ENCODE assay signal across 7 mouse cellular contexts in genomic region chr11:65788154-65788553, GRCm38 (mm10). TPM values are rescaled to one million over a fixed set of nuclear protein-coding genes. Genes with fewer than 3 reads are reported as not detected.
DNase-seq lines count a peak whose midpoint lies in the region; ATAC-seq lines count a peak whose summit lies in the region.

TSS of gene Map2k4 (minus strand) at chr11:65788297.

- H3K4me2 ChIP-seq in embryonic facial prominence, embryonic 11.5 days (ENCODE audit: low read depth, low read length): peak within 1 kb of the TSS; percentile 71
- H3K4me2 ChIP-seq in limb, embryonic 11.5 days (ENCODE audit: low read depth, severe bottlenecking): peak within 1 kb of the TSS; percentile 51
- peak within 1 kb of the TSS; percentile 77 for H3K4me2 ChIP-seq in midbrain, embryonic 14.5 days (ENCODE audit: low read length)

- peak within 1 kb of the TSS; percentile 98 for H3K4me3 ChIP-seq in embryonic facial prominence, embryonic 11.5 days (ENCODE audit: low read depth, low read length)
- peak within 1 kb of the TSS; percentile 87 for H3K4me3 ChIP-seq in limb, embryonic 11.5 days (ENCODE audit: low read depth, low read length)
- peak within 1 kb of the TSS; percentile 95 for H3K4me3 ChIP-seq in midbrain, embryonic 14.5 days (replicated peaks; ENCODE audit: low read depth, low read length)

- peak; percentile 99 for ATAC-seq in embryonic facial prominence, embryonic 11.5 days (replicated peaks; ENCODE audit: insufficient number of reproducible peaks, low FRiP score, low TSS enrichment, low read depth)
- ATAC-seq in limb, embryonic 11.5 days (ENCODE audit: insufficient number of reproducible peaks, low FRiP score, low TSS enrichment, low read depth): peak; percentile 98
- ATAC-seq in midbrain, embryonic 14.5 days (ENCODE audit: low FRiP score, low TSS enrichment): peak; percentile 99

- peak; percentile 97 for DNase-seq in adrenal gland, postnatal 10 days
- peak; percentile 94 for DNase-seq in embryonic facial prominence, embryonic 11.5 days (ENCODE audit: low spot score)
- DNase-seq in heart, adult 11 months: peak; percentile 99
- DNase-seq in kidney, adult 18-20 months: peak; percentile 94
- peak; percentile 96 for DNase-seq in limb, embryonic 11.5 days (ENCODE audit: low spot score)
- DNase-seq in midbrain, embryonic 14.5 days: peak; percentile 96
- DNase-seq in spleen, adult 18-20 months: peak; percentile 91 to 92

- no peaks in the 10 kb centered on the region for H3K9me3 ChIP-seq in embryonic facial prominence, embryonic 11.5 days (replicated peaks; ENCODE audit: control insufficient read depth, low read length)
- H3K9me3 ChIP-seq in limb, embryonic 11.5 days (ENCODE audit: control insufficient read depth, low read length): no peaks in the 10 kb centered on the region
- no peaks in the 10 kb centered on the region for H3K9me3 ChIP-seq in midbrain, embryonic 14.5 days (ENCODE audit: control insufficient read depth, low read length)

- no peaks in the 10 kb centered on the region for H3K36me3 ChIP-seq in embryonic facial prominence, embryonic 11.5 days (replicated peaks; ENCODE audit: control insufficient read depth, insufficient read depth, low read depth, low read length)
- no peaks in the 10 kb centered on the region for H3K36me3 ChIP-seq in limb, embryonic 11.5 days (ENCODE audit: control insufficient read depth, insufficient read depth, low read length)
- no peaks in the 10 kb centered on the region for H3K36me3 ChIP-seq in midbrain, embryonic 14.5 days (ENCODE audit: control insufficient read depth, insufficient read depth, low read length)

- H3K27ac ChIP-seq in embryonic facial prominence, embryonic 11.5 days (replicated peaks; ENCODE audit: low read depth, low read length): peak within 1 kb of the TSS; percentile 70
- H3K27ac ChIP-seq in limb, embryonic 11.5 days (replicated peaks; ENCODE audit: low read depth, low read length): peak within 1 kb of the TSS; percentile 77
- peak within 1 kb of the TSS; percentile 95 for H3K27ac ChIP-seq in midbrain, embryonic 14.5 days (replicated peaks; ENCODE audit: low read depth, low read length)

- no peaks in the 10 kb centered on the region for H3K27me3 ChIP-seq in embryonic facial prominence, embryonic 11.5 days (ENCODE audit: control insufficient read depth, insufficient read depth, low read length)
- H3K27me3 ChIP-seq in limb, embryonic 11.5 days (ENCODE audit: control insufficient read depth, insufficient read depth, low read length): no peaks in the 10 kb centered on the region
- no peaks in the 10 kb centered on the region for H3K27me3 ChIP-seq in midbrain, embryonic 14.5 days (ENCODE audit: control insufficient read depth, insufficient read depth, low read length)

- H3K9ac ChIP-seq in embryonic facial prominence, embryonic 11.5 days (replicated peaks; ENCODE audit: low read length): peak within 1 kb of the TSS; percentile 98
- peak within 1 kb of the TSS; percentile 98 for H3K9ac ChIP-seq in limb, embryonic 11.5 days (ENCODE audit: low read length)
- peak within 1 kb of the TSS; percentile 98 for H3K9ac ChIP-seq in midbrain, embryonic 14.5 days (replicated peaks; ENCODE audit: low read length)

- no peaks in the 10 kb centered on the region for H3K4me1 ChIP-seq in embryonic facial prominence, embryonic 11.5 days (ENCODE audit: control insufficient read depth, insufficient read depth, low read length)
- H3K4me1 ChIP-seq in limb, embryonic 11.5 days (ENCODE audit: control insufficient read depth, insufficient read depth, low read length): no peaks in the 10 kb centered on the region
- H3K4me1 ChIP-seq in midbrain, embryonic 14.5 days (ENCODE audit: control insufficient read depth, insufficient read depth, low read length): peaks cover 14% of the 10 kb centered on the region

- WGBS in embryonic facial prominence, embryonic 11.5 days: 0% methylated on average over 26 of the region's 36 CpGs
- WGBS in limb, embryonic 11.5 days: under 1% methylated on average over 18 of the region's 36 CpGs
- WGBS in midbrain, embryonic 14.5 days: under 1% methylated on average over 30 of the region's 36 CpGs

RNA-seq across cellular contexts. Expression of gene Map2k4, which starts in this region (rescaled TPM):
- 10 to 100 TPM; 42.7 to 46.4 TPM for total RNA-seq in adrenal gland, postnatal 10 days (2021)
- polyA plus RNA-seq in embryonic facial prominence, embryonic 11.5 days (2014; fragmentation: Nextera tagmentation; extraction: Ambion mirVana): 91.6 and 96.1 TPM in 2 replicates
- 86.6 and 88.5 TPM in 2 replicates for polyA plus RNA-seq in limb, embryonic 11.5 days (2014; fragmentation: Nextera tagmentation; extraction: Ambion mirVana)
- polyA plus RNA-seq in midbrain, embryonic 14.5 days (2014; fragmentation: Nextera tagmentation; extraction: Ambion mirVana): 86.5 and 100 TPM in 2 replicates

Comparison
In these comparisons a context has a peak if more than half of its experiments do, and no peak if none do; other contexts are left out.
1. Peak in every context shown above with its lines: DNase-seq, ATAC-seq, H3K4me3 ChIP-seq and H3K27ac ChIP-seq.